Mouse (Mus musculus) retina, postnatal 7 days (tissue): Measurements from ENCODE around the gene Hist1h2ad.
"Not testable (repeated sequence)": the region's sequence is repeated elsewhere in the genome, so short reads cannot be mapped to it uniquely, and the experiment has no call there.

ENCODE experiments used
- DNase-seq: peaks from one replicate; pipeline ENCODE4 v3.0.0-alpha.2; 2012; ENCODE audit warnings: low read depth, low spot score

Hist1h2ad gene

DNA sequence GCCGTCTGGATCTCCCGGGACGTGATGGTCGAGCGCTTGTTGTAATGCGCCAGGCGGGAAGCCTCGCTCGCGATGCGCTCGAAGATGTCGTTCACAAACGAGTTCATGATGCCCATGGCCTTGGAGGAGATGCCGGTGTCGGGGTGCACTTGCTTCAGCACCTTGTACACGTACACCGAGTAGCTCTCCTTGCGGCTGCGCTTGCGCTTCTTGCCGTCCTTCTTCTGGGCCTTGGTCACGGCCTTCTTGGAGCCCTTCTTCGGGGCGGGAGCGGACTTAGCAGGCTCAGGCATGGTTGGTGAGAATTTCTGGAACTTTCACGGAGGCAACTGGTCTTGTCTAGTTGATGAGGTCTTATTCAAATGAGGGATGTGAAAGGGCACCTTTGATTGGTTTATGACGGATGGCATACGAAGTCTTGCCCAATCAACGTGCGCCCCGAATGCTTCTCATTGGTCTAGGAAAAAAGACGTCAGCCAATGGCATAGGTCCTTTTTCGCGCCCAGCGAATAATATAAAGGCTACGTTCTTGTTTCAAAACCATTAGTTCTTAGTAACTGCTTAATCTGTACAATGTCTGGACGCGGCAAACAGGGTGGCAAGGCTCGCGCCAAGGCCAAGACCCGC, at the start of gene Hist1h2ad, which contains the start of gene Hist1h2bf:
TSS of gene Hist1h2ad (plus strand) at position 484 of the 627 bp plus-strand sequence.
TSS of gene Hist1h2bf (minus strand) at position 299 of the 627 bp plus-strand sequence.
- DNase-seq, result peak; percentile 94

DNA sequence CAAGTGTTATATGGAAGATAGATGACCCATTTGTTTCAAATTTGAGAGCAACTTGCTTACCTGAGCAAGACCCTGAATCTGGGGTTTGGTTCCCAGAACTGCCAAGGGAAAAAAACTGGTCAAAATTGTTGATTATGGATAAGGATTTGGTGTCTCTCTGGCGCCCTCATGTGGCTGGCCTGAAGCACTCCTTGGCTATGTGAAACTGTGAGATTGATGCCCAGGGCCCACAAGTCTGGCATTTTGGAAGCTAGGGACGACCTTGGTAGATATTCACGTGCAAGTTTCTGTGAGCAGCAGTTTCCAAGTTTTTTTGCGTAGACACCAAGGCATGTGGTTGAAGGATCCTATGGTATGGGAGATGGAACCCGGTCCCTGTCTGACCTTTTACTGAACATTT, 49.5 kb upstream of the Hist1h2ad start:
- DNase-seq, result no peak

DNA sequence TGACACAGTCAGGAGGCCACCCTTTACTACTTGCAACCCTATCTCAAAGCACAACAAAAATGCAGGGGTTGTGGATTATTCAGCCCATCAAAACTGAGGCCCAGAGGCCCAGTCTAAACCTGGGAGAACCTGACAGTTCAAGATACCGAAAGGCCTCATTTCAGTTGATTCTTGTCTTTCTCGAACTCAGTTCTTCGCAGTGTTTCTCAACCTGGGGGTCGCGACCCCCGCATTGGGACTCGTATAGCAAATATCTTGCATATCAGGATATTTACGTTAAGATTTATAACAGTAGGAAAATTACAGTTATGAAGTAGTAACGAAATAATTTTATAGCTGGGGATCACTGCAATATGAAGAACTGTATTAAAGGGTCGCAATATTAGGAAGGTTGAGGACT, 48.3 kb upstream of the Hist1h2ad start:
- no peak for DNase-seq

DNA sequence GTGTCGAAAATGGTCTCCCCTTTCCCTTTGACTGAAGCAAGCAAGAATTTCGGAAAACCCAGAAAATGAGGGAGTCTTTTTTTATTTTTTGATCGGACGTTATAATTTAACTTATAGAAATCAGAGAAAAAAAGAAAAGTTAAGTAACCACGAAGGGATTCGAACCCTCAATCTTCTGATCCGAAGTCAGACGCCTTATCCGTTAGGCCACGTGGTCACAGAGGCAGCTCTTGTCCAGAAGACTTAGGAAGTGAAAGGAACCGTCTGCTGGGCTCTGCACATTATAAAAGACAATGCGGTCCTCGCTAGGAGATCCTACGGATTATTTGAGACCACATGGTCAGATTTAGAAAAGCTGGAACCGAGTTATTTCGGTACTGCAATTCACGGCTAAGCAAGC, 47.9 kb upstream of the Hist1h2ad start:
- peak; percentile 93 for DNase-seq

DNA sequence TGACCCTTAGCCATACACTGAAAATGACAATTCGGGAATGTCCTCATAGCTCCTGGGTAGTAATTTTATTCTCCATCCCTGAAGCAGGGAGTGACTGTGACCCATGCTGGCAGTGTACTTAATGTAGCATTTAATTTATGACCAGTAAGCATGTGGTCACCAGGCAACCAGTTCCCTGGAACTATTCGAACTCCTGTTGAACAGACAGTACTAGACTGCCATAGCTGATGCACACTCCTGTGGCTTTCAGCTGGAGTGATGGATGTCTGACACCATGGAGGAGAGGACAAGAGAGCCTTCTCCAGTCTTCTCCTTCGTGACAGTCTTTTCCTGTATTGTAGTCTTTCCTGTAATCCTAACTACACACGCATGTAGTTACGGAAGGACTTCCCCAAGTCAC, 45.2 kb upstream of the Hist1h2ad start:
- no peak for DNase-seq

DNA sequence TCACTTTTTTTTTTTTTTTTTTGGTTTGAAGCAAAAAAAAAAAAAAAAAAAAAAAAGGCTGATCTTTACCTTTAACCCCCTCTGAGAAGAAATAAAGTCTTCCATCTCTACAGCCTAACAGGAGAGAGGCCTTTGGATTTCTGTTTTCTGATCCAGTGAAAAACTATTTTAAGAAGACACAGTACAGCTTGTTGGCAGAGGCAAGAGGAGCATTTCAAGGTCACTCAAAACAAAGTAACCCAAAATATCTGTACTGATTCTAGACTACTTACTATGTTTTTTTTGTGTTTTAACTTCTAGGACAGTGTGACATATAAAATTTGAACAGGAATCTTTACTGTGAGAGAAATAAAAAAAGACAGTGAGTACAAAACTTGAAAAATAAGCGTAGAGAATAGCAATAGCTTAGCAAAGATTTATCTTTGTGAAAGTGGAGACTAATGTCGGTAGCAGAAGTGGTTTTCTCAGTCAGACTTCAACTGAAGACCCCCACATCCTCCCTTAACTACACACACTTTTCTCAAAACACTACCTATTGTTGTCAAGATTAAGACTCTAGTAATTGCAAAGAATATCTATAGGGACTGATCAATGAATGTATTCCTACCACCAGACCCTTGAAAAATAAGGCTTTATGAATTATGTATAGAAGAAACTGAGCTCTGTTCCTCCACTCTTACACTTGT, 44.6 kb upstream of the Hist1h2ad start:
- DNase-seq, result no peak

DNA sequence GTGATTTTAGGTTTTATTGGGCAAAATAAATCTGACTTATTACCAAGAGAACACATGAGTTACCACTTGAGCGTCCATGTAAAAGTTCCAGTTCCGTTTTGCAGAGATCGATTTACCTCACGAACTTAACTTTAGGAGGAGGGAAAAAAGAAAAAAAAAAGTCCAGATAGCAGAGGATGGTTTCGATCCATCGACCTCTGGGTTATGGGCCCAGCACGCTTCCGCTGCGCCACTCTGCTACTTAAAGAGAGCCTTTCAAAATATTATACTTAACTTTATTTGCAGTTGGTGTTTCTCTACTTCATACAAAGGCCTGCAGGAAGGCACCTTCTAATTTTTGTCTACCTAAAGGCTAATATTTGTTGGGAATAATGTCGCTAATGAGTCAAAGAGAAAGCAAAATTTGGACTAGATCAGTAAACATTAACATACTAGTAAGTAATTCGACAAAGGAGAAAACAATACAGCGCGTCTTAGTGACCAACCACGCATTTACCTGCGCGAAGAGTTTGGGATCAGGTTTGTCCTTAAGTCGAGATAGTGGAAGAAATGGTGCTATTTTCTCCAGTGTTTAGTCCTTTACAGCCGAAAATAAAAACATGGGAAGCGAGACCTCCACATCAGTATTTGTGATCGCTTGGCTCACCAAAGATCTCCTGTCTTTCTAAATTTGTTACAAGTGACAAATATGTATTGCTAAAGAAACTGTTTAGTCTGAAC, 43.8 kb upstream of the Hist1h2ad start:
- no peak for DNase-seq

DNA sequence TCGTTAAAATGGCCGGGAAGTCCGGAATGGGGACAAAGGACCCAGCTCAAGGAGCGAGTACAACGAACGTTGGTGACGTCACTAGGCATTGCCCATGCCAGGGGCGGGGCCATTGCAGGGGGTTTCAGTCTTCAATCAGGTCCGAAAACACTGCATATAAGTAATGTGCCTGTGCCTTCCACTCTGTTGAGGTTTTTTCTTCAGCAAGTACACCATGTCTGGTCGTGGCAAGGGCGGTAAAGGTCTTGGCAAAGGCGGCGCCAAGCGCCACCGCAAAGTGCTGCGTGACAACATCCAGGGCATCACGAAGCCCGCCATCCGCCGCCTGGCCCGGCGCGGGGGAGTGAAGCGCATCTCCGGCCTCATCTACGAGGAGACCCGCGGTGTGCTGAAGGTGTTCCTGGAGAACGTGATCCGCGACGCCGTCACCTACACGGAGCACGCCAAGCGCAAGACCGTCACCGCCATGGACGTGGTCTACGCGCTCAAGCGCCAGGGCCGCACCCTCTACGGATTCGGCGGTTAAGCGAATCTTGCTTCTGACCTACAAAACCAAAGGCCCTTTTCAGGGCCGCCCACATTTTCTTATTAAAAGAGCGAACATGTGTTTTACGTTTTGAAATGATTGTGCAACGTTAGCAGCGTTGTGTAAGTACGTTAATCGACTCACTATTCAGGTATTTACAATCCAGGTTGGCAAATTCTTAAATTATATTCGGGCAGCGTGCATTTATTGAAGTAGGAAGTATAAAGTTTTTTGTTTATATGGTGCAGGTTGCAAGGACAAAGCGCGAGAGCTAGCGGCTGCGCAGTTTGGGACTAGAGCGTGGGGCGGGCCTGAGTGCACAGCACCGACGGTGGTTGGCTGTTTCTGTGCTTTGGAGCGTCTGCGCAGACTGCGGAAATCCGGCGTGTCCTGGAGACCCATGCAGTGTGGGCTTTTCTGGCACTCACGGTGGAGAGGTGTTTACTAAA, 43.0 kb upstream of the Hist1h2ad start, which contains the start of gene Hist1h4h:
TSS of gene Hist1h4h (plus strand) at position 150 of the 975 bp plus-strand sequence.
- DNase-seq, result peak; percentile 92

DNA sequence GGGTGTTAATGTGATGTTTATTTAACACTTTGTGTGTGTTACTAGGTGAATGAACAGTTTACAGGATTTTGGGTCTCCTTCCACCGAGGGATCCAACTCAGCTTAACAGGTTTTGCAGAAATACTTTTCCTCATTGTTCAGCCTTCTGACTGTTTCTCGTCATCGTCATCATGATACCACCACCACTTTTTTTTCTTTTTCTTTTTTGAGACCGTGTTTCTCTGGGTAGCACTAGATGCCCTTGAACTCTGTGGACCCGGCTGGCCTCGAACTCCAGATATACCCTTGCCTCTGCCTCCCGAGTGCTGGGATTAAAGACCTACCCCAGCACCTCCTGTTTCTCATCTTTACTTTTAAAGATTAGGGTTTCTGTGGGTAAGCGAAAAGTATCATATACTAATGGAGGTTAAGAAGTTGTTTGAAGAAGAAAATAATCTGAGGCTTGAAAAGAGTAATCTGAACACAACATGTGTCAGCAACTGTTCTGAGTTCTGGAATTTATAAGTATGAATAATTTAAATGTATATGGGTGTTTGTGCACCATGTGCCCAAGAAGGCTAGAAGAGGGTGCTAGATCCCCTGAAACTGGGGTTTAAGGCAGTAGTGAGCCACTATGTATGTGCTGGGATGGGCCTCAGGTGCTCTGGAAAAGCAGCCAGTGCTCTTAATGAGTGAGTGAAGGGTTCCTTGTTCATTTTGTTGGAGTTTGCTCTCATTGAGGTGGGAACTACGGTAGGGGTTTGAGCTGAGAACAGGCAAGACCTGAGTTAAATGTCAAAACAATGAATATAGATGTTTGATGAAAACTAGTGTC, 41.7 kb upstream of the Hist1h2ad start:
- no peak for DNase-seq

DNA sequence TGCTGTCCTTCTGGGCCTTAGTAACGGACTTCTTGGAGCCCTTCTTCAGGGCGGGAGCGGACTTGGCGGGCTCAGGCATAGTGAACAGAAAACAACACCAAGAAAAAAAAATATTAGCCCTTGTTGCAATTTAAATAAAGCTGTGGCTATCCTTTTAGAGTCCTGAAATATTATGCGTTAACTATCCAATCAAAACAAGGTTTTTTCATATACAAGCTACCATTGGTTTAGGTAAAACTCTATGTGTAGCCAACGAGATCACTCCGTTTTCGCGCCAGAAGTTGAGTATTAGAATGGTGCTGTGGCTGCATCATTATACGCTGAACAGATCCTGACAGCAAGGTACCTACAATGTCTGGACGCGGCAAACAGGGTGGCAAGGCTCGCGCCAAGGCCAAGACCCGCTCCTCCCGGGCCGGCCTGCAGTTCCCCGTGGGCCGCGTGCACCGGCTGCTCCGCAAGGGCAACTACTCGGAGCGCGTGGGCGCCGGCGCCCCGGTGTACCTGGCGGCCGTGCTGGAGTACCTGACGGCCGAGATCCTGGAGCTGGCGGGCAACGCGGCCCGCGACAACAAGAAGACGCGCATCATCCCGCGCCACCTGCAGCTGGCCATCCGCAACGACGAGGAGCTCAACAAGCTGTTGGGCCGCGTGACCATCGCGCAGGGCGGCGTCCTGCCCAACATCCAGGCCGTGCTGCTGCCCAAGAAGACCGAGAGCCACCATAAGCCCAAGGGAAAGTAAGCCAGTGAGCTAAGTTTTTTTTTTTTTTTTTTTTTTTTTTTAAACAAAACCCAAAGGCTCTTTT, 40.4 kb upstream of the Hist1h2ad start, which contains the start of gene Hist1h2af:
TSS of gene Hist1h2af (plus strand) at position 347 of the 808 bp plus-strand sequence.
- not testable (repeated sequence) for DNase-seq

DNA sequence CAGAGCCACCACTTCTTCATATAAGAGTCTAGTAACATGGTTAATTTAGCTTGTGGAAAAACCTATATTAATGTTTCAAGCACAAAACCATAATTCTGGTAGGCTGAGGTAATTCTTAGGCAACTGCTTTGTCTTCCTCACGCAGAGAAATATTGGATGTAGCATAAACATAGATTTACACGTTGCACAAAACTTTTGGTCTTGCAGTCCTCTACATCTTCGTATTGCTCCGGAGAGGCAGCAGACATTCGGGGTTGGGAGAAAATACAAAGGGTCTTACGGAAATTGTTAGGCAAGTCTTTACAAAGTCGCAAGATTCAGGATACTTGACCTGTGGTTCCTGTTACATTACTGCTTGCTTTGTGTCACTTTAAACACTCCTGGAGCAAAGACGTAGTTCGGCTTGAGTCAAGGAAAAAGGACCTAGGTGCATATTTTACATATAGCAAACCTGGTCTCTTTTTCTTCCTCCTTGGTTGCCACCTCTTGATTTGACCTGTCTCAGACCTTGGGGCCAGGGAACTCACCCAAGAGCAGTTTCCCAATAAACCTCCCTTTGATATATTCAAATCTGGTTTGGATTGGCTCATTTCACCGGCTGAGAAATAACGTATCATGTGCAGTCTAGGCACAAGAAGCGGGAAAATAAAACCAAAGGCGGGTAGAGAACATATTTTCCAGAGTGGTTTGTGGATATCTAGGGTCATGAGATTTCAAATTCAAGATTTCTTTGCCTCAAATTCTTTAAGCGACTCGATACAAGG, 39.6 kb upstream of the Hist1h2ad start:
- DNase-seq, result no peak

DNA sequence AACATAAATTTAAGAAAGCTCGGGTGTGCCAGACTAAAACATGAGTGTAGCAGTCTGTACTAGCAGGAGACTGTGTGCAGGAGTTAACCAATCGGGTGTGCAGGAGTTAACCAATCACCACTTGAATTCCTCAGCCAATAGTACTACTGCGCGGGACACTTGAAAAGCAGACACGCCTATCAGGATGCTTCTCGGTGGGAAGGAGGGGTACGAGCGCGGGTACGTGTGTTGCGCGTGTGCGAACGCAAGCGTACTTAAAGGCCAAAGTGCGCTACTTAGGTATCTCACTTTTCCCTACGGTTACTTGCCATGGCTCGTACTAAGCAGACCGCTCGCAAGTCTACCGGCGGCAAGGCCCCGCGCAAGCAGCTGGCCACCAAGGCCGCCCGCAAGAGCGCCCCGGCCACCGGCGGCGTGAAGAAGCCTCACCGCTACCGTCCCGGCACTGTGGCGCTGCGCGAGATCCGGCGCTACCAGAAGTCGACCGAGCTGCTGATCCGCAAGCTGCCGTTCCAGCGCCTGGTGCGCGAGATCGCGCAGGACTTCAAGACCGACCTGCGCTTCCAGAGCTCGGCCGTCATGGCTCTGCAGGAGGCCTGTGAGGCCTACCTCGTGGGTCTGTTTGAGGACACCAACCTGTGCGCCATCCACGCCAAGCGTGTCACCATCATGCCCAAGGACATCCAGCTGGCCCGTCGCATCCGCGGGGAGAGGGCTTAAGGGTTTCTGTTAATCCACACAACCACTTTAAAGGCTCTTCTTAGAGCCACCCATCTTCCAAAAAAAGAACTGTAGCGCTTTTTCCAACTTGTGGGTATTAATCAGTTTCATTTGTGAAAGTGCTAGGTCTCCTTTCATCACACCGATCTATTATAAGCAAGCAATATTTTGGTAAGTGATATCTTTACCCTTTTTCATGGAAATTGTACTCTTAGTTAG, 38.8 kb upstream of the Hist1h2ad start, which contains the start of gene Hist1h3g:
TSS of gene Hist1h3g (plus strand) at position 286 of the 939 bp plus-strand sequence.
- DNase-seq, result not testable (repeated sequence)

DNA sequence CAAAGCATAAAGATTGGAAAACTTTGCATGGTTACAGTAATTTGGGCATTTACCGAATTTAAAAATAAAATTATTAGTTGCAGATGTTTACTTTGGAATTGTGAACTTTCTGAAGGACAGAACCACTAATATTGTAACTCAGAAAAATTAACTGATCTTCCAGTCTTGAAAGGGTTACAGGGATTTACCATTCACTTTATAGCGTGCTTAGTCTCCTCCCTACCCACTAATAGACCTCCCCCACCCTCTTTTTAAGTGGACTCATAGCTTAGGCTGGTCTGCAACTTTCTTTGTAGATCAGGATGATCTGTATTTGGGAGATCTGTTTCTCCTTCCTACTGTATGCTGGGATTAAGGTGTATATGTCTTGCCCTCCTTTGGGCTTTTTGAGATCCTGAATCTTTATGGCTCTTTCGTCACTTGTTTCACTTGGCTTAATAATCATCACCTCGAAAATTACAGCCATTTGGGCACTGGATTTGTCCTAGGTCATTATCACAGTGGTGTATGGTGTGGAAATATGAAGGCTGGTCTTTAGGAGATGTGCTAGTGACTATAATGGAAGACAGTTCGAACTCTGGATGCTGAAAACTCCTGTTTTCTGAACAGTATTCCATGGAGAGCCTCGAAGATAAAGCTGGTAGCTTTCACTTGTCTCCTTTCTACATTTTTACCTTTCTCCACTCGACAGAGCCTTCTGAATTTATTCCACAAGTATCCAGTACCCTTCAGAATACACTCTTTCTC, 37.9 kb upstream of the Hist1h2ad start:
- DNase-seq, result no peak

DNA sequence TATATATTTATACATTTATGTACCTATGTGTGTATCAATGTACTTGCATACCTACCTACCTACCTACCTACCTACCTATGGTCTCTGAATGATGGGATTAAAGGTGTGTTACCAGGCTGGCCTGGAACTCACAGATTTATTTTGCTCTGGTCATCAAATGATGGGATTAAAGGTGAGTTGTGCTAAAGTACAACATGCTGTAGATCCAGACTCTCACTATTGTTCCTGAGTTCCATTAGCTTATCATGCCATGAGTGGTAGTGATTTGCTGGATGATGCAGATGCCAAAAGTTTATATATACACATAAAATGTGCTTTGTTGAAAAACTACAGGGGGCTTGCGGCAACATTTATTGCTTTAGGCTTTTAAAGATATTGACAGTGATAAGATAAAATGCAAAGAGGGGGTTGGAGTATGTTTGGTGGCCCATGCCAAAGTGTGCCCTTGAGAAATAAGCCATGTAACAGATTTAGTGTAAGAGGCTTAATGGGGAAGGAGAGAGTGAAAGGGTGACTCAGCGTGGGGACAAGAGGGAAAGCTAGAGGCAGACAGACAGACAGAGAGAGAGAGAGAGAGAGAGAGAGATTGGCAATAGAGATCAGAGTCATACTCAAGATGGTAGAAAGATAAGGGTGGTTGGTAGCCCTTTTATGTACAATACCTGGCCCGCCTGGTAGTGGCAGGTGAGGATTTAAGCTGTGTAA, 37.0 kb upstream of the Hist1h2ad start:
- DNase-seq, result no peak

DNA sequence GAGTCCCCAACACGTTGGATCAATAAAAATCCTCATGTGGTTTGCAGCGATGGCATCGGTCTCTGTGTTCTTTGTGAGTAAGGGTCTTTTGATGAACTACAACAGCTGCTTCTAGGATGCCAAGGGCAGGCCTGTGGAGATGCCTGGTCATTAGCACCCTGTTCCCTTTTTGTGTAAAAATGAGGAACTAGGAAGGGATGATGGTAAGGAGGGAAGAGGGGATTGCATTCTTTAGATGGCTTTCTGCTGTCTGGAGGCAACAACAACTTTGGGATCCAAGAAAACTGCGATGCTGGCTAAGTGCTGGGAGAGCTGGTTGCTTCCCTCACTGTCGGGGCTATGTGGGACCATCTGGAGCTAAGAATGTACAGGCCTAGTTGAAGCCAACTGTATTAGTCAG, 35.9 kb upstream of the Hist1h2ad start:
- no peak for DNase-seq

DNA sequence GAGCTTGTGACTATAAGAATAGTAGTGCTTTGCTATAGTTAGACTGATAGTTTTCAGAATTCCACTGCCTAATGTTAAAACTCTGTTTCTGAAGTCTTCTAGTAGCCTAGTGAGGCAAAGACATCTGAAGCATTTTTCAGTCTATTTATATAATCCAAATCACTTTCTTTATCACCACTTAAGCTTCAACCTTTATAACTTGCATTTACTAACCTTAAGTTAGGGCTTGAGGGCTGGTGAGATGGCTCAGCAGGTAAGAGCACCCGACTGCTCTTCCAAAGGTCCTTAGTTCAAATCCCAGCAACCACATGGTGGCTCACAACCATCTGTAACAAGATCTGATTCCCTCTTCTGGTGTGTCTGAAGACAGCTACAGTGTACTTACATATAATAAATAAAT, 34.4 kb upstream of the Hist1h2ad start:
- not testable (repeated sequence) for DNase-seq
